Mouse (Mus musculus) MEL (cell line): ENCODE measurements at regions not wholly inside any gene's neighbourhood (a gene's known extent, or its start where the extent isn't known, plus 50 kb on each side); places are given as distances from the start of the nearest gene placed in this dataset.

Source experiments
- DNase-seq: peaks from one replicate; pipeline ENCODE4 v3.0.0; 2011; ENCODE audit warnings: low read depth, low spot score
- H3K27ac ChIP-seq: 2 replicates; pipeline ENCODE4 v1.5.1; 2012; ENCODE audit warnings: low read depth, mild to moderate bottlenecking, control low read depth, low read length, moderate library complexity; ENCODE audit not compliant: control insufficient read depth
- H3K27me3 ChIP-seq, 2 experiments: fragments of 150-350 bp in 1 of 2; sonication (generic) in 1 of 2; 2 replicates each; pipeline ENCODE4 v1.6.1; 2012; ENCODE audit warnings: low read length in 2 of 2, mild to moderate bottlenecking in 2 of 2, improper control_type of control experiment in 1 of 2, moderate library complexity in 1 of 2; ENCODE audit not compliant: insufficient read depth in 2 of 2, control insufficient read depth in 1 of 2
- H3K36me3 ChIP-seq, 2 experiments: 2 replicates each; pipeline ENCODE4 v1.6.1; 2012 to 2014; ENCODE audit warnings: low read length in 2 of 2, improper control_type of control experiment in 1 of 2, inconsistent platforms in 1 of 2, mild to moderate bottlenecking in 1 of 2; ENCODE audit not compliant: insufficient read depth in 2 of 2, control insufficient read depth in 1 of 2
- H3K4me1 ChIP-seq, 2 experiments: fragments of 150-350 bp in 1 of 2; sonication (generic) in 1 of 2; 2 replicates each; pipeline ENCODE4 v1.6.1; 2012; ENCODE audit warnings: low read length in 2 of 2, improper control_type of control experiment in 1 of 2, mild to moderate bottlenecking in 1 of 2; ENCODE audit not compliant: insufficient read depth in 2 of 2, control insufficient read depth in 1 of 2
- H3K4me3 ChIP-seq, 2 experiments: fragments of 150-350 bp in 1 of 2; sonication (generic) in 1 of 2; 2 replicates each; pipeline ENCODE4 v1.5.1; 2012; ENCODE audit warnings: low read depth in 2 of 2, low read length in 2 of 2, mild to moderate bottlenecking in 2 of 2, moderate library complexity in 2 of 2, control low read depth in 1 of 2, improper control_type of control experiment in 1 of 2; ENCODE audit not compliant: control insufficient read depth in 1 of 2, insufficient read depth in 1 of 2
- H3K79me2 ChIP-seq: 2 replicates; pipeline ENCODE4 v1.6.1; 2012; ENCODE audit warnings: mild to moderate bottlenecking, low read length, moderate library complexity; ENCODE audit not compliant: control insufficient read depth, poor library complexity, insufficient read depth
- H3K9ac ChIP-seq: 2 replicates; pipeline ENCODE4 v1.6.1; 2012; ENCODE audit warnings: low read depth, mild to moderate bottlenecking, control low read depth, low read length, moderate library complexity; ENCODE audit not compliant: control insufficient read depth, poor library complexity, severe bottlenecking
- H3K9me3 ChIP-seq: fragments of 150-350 bp; sonication (generic); replicated peaks from 2 replicates; pipeline ENCODE4 v1.6.1; 2012; ENCODE audit warnings: mild to moderate bottlenecking, low read length, improper control_type of control experiment, moderate library complexity; ENCODE audit not compliant: insufficient read depth
- CHD1 ChIP-seq: IDR thresholded peaks from 2 replicates; pipeline ENCODE4 v1.6.1; 2012; ENCODE audit warnings: low read depth, mild to moderate bottlenecking, inconsistent platforms, low read length, improper control_type of control experiment
- CHD2 ChIP-seq: IDR thresholded peaks from 2 replicates; pipeline ENCODE4 v1.6.1; 2011; ENCODE audit warnings: low read length, improper control_type of control experiment
- CTCF ChIP-seq, 3 experiments: IDR thresholded peaks in 2 of 3; conservative IDR thresholded peaks in 1 of 3; 2 replicates each; pipeline ENCODE4 v1.5.1; 2011 to 2012; ENCODE audit warnings: low read length in 3 of 3, low read depth in 2 of 3, mild to moderate bottlenecking in 2 of 3, improper control_type of control experiment in 1 of 3, inconsistent platforms in 1 of 3, mixed read lengths in 1 of 3, moderate library complexity in 1 of 3; ENCODE audit not compliant: control insufficient read depth in 1 of 3, insufficient read depth in 1 of 3, poor library complexity in 1 of 3, severe bottlenecking in 1 of 3
- E2F4 ChIP-seq: IDR thresholded peaks from 2 replicates; pipeline ENCODE4 v1.6.1; 2011; ENCODE audit warnings: low read depth, low read length, improper control_type of control experiment, borderline replicate concordance
- ELF1 ChIP-seq: IDR thresholded peaks from 2 replicates; pipeline ENCODE4 v1.6.1; 2014; ENCODE audit warnings: low read depth, mild to moderate bottlenecking, inconsistent platforms, low read length, improper control_type of control experiment, moderate library complexity
- EP300 ChIP-seq, 2 experiments: IDR thresholded peaks; 2 replicates each; pipeline ENCODE4 v1.6.1; 2011; ENCODE audit warnings: improper control_type of control experiment in 2 of 2, low read length in 2 of 2, low read depth in 1 of 2, mild to moderate bottlenecking in 1 of 2
- ETS1 ChIP-seq: IDR thresholded peaks from 2 replicates; pipeline ENCODE4 v1.6.1; 2012; ENCODE audit warnings: low read depth, mild to moderate bottlenecking, inconsistent platforms, low read length, improper control_type of control experiment, moderate library complexity
- GABPA ChIP-seq: IDR thresholded peaks from 2 replicates; pipeline ENCODE4 v1.6.1; 2012; ENCODE audit warnings: low read depth, mild to moderate bottlenecking, inconsistent platforms, low read length, improper control_type of control experiment, moderate library complexity
- HCFC1 ChIP-seq: IDR thresholded peaks from 2 replicates; pipeline ENCODE4 v1.6.1; 2012; ENCODE audit warnings: low read depth, mild to moderate bottlenecking, inconsistent platforms, low read length, improper control_type of control experiment, moderate library complexity
- KAT2A ChIP-seq: conservative IDR thresholded peaks from 2 replicates; pipeline ENCODE4 v1.6.1; 2012; ENCODE audit warnings: low read depth, low read length, improper control_type of control experiment, inconsistent platforms
- MAFK ChIP-seq: IDR thresholded peaks from 2 replicates; pipeline ENCODE4 v1.6.1; 2011; ENCODE audit warnings: low read depth, mild to moderate bottlenecking, low read length, improper control_type of control experiment, borderline replicate concordance
- MAX ChIP-seq: IDR thresholded peaks from 2 replicates; pipeline ENCODE4 v1.6.1; 2011; ENCODE audit warnings: low read length, improper control_type of control experiment
- MEF2A ChIP-seq: IDR thresholded peaks from 2 replicates; pipeline ENCODE4 v1.6.1; 2014; ENCODE audit warnings: low read depth, mild to moderate bottlenecking, inconsistent platforms, low read length, improper control_type of control experiment; ENCODE audit not compliant: poor library complexity, insufficient replicate concordance, severe bottlenecking; ENCODE audit errors: extremely low read depth
- MYC ChIP-seq: IDR thresholded peaks from 2 replicates; pipeline ENCODE4 v1.6.1; 2011; ENCODE audit warnings: low read depth, mild to moderate bottlenecking, low read length, improper control_type of control experiment, moderate library complexity
- POLR2AphosphoS5 ChIP-seq: IDR thresholded peaks from 2 replicates; pipeline ENCODE4 v1.6.1; 2012; ENCODE audit warnings: low read depth, borderline replicate concordance, mild to moderate bottlenecking, inconsistent platforms, low read length, moderate library complexity, mixed read lengths
- RCOR1 ChIP-seq: IDR thresholded peaks from 2 replicates; pipeline ENCODE4 v1.6.1; 2012; ENCODE audit warnings: low read depth, mild to moderate bottlenecking, inconsistent platforms, low read length, improper control_type of control experiment
- SIN3A ChIP-seq: IDR thresholded peaks from 2 replicates; pipeline ENCODE4 v1.6.1; 2012; ENCODE audit warnings: low read length, improper control_type of control experiment, inconsistent platforms
- UBTF ChIP-seq: IDR thresholded peaks from 2 replicates; pipeline ENCODE4 v1.6.1; 2012; ENCODE audit warnings: low read depth, mild to moderate bottlenecking, inconsistent platforms, low read length, improper control_type of control experiment, moderate library complexity, borderline replicate concordance; ENCODE audit not compliant: insufficient read depth
- USF2 ChIP-seq, 2 experiments: IDR thresholded peaks; 2 replicates each; pipeline ENCODE4 v1.6.1; 2011 to 2012; ENCODE audit warnings: improper control_type of control experiment in 2 of 2, low read length in 2 of 2, borderline replicate concordance in 1 of 2, inconsistent platforms in 1 of 2, low read depth in 1 of 2, mild to moderate bottlenecking in 1 of 2; ENCODE audit not compliant: insufficient read depth in 1 of 2
- ZC3H11A ChIP-seq: IDR thresholded peaks from 2 replicates; pipeline ENCODE4 v1.6.1; 2012; ENCODE audit warnings: low read depth, mild to moderate bottlenecking, inconsistent platforms, low read length, improper control_type of control experiment
- ZKSCAN1 ChIP-seq: IDR thresholded peaks from 2 replicates; pipeline ENCODE4 v1.6.1; 2012; ENCODE audit warnings: low read depth, mild to moderate bottlenecking, inconsistent platforms, low read length, improper control_type of control experiment, moderate library complexity
- ZNF384 ChIP-seq: IDR thresholded peaks from 2 replicates; pipeline ENCODE4 v1.6.1; 2012; ENCODE audit warnings: low read depth, mild to moderate bottlenecking, inconsistent platforms, low read length, improper control_type of control experiment

GRCm38 (mm10) chr2:48476777-48477176 lies 337.1 kb upstream of the Acvr2a start:
- no peak for DNase-seq
- Histone ChIP-seq H3K4me3 (no peak overlapping the region), H3K27me3 (no peaks in the 10 kb centered on the region), H3K9me3 (no peaks in the 10 kb centered on the region), H3K27ac (no peak overlapping the region), H3K79me2 (no peaks in the 10 kb centered on the region), H3K4me1 (no peaks in the 10 kb centered on the region)
- TF ChIP-seq SIN3A (no peak), HCFC1 (no peak), ZNF384 (no peak), CHD2 (no peak), POLR2AphosphoS5 (no peak), MEF2A (no peak), ETS1 (no peak), USF2 (IDR thresholded peaks at IDR 0.05; ENCODE audit: borderline replicate concordance in 1 of 2, insufficient read depth in 1 of 2, low read depth in 1 of 2, low read length in 2 of 2) (no peak), ELF1 (no peak)
- TF ChIP-seq, all 39 proteins: peak for 0
- H3K36me3 ChIP-seq, result no peaks in the 10 kb centered on the region
- no peak overlapping the region for H3K9ac ChIP-seq

GRCm38 (mm10) chr2:48477336-48477735 lies 336.6 kb upstream of the Acvr2a start:
- H3K9ac ChIP-seq, result no peak overlapping the region
- no peaks in the 10 kb centered on the region for H3K9me3 ChIP-seq
- no peak for DNase-seq
- no peak overlapping the region for H3K27ac ChIP-seq
- H3K79me2 ChIP-seq, result no peaks in the 10 kb centered on the region
- no peaks in the 10 kb centered on the region for H3K36me3 ChIP-seq
- H3K27me3 ChIP-seq, result no peaks in the 10 kb centered on the region
- no peaks in the 10 kb centered on the region for H3K4me1 ChIP-seq
- TF ChIP-seq CHD1, result no peak
- TF ChIP-seq MAFK, result no peak
- TF ChIP-seq RCOR1, result no peak
- no peak for TF ChIP-seq KAT2A
- TF ChIP-seq CTCF (IDR thresholded peaks at IDR 0.05 in 2 of 3, conservative IDR thresholded peaks at IDR 0.05 in 1 of 3; ENCODE audit: control insufficient read depth in 1 of 3, insufficient read depth in 1 of 3, low read depth in 2 of 3, low read length in 3 of 3, poor library complexity in 1 of 3, severe bottlenecking in 1 of 3), result no peak
- TF ChIP-seq ELF1, result no peak
- no peak for TF ChIP-seq ZC3H11A
- no peak for TF ChIP-seq POLR2AphosphoS5
- TF ChIP-seq UBTF, result no peak
- TF ChIP-seq ZKSCAN1, result no peak
- no peak for TF ChIP-seq MYC
- TF ChIP-seq GABPA, result no peak
- TF ChIP-seq EP300 (IDR thresholded peaks at IDR 0.05; ENCODE audit: low read depth in 1 of 2, low read length in 2 of 2), result no peak
- no peak for TF ChIP-seq ZNF384
- TF ChIP-seq USF2 (IDR thresholded peaks at IDR 0.05; ENCODE audit: borderline replicate concordance in 1 of 2, insufficient read depth in 1 of 2, low read depth in 1 of 2, low read length in 2 of 2), result no peak
- TF ChIP-seq SIN3A, result no peak
- TF ChIP-seq MAX, result no peak
- no peak for TF ChIP-seq MEF2A
- TF ChIP-seq E2F4, result no peak
- TF ChIP-seq, all 39 proteins: peak for 0
- no peak overlapping the region for H3K4me3 ChIP-seq
